Mouse (Mus musculus): ENCODE measurements around the gene Il7r. TPM values are rescaled to one million over a fixed set of nuclear protein-coding genes. Genes with fewer than 3 reads are reported as not detected.

Il7r gene
- polyA plus RNA-seq, 1 experiment from 2014 or later: not detected

GRCm38 (mm10) chr15:9464039-9464438 lies 65.9 kb downstream of the Il7r start:
- WGBS: 57% methylated on average over 1 of the region's 1 CpGs
- H3K27me3 ChIP-seq: no peaks in the 10 kb centered on the region
- H3K36me3 ChIP-seq: no peaks in the 10 kb centered on the region
- no peaks in the 10 kb centered on the region for H3K4me1 ChIP-seq
- no peak for ATAC-seq (replicated peaks)
- no peak overlapping the region for H3K4me2 ChIP-seq (replicated peaks)
- no peaks in the 10 kb centered on the region for H3K9me3 ChIP-seq
- no peak overlapping the region for H3K27ac ChIP-seq (replicated peaks)
- H3K9ac ChIP-seq (replicated peaks): no peak overlapping the region
- no peak overlapping the region for H3K4me3 ChIP-seq

DNA sequence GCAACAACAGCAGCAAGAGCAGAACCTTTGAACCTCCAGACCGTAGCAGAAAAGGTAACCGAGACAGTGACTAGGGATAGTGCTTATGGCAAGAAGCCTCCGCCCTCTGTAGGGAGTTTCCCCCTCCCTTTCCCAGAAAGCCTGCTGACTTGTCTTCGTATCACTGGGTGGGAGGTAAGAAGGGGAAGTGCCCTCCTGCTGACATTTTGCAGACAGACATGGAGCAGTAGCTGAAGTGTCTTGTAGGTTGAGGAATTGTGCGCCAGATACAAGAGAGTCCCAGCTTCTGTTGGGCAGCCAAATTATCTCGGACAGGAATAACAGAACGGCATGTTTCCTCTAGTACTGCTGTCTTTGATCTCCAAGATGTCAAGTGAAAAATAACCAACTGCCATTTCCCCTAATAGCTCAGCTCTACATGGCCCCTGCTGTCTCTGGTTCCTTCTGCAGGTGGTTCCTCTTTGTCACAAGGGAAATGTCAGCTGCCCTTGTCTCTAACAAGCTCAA lies 66.4 kb downstream of the Il7r start:
- no peaks in the 10 kb centered on the region for H3K9me3 ChIP-seq
- ATAC-seq (replicated peaks): no peak

More for the DNA sequence above, 66.4 kb downstream of the Il7r start:
- no peaks in the 10 kb centered on the region for H3K27me3 ChIP-seq
- H3K36me3 ChIP-seq: no peaks in the 10 kb centered on the region
- WGBS: 80% methylated on average over 7 of the region's 7 CpGs
- H3K4me3 ChIP-seq: no peak overlapping the region
- no peaks in the 10 kb centered on the region for H3K4me1 ChIP-seq
- H3K9ac ChIP-seq (replicated peaks): no peak overlapping the region
- H3K4me2 ChIP-seq (replicated peaks): no peak overlapping the region
- no peak overlapping the region for H3K27ac ChIP-seq (replicated peaks)

Other genes starting within 250 kb of the Il7r start
- not detected in 2 replicates for gene Ugt3a2, start 194.6 kb downstream of the Il7r start, polyA plus RNA-seq (2015; fragmentation: Nextera tagmentation; extraction: Ambion mirVana)
- gene Capsl, start 94.1 kb downstream of the Il7r start, polyA plus RNA-seq (2015; fragmentation: Nextera tagmentation; extraction: Ambion mirVana): 1.7 and 2.7 TPM in 2 replicates
- gene Spef2, start 218.7 kb upstream of the Il7r start, polyA plus RNA-seq (2015; fragmentation: Nextera tagmentation; extraction: Ambion mirVana): 0.78 and 1.5 TPM in 2 replicates